Mouse (Mus musculus) myocyte (in vitro differentiated cells): ENCODE data around the gene Pnkp.

ENCODE experiments used
- CEBPB ChIP-seq: IDR thresholded peaks from 2 replicates; pipeline ENCODE4 v1.6.1; 2011; ENCODE audit warnings: mild to moderate bottlenecking, moderate library complexity; ENCODE audit not compliant: poor library complexity, insufficient read depth, severe bottlenecking
- E2F4 ChIP-seq: IDR thresholded peaks from one replicate; pipeline ENCODE4 v1.6.1; 2011; ENCODE audit warnings: mild to moderate bottlenecking, control low read depth, moderate library complexity; ENCODE audit not compliant: insufficient read depth
- MAX ChIP-seq: IDR thresholded peaks from one replicate; pipeline ENCODE4 v1.6.1; 2011; ENCODE audit warnings: low read depth, mild to moderate bottlenecking, control low read depth
- MYOD1 ChIP-seq, 3 experiments: IDR thresholded peaks; one replicate each; pipeline ENCODE4 v1.6.1; 2011; ENCODE audit warnings: control low read depth in 2 of 3, low read depth in 2 of 3, mild to moderate bottlenecking in 2 of 3, moderate library complexity in 1 of 3; ENCODE audit not compliant: insufficient read length in 2 of 3, control insufficient read depth in 1 of 3
- POLR2A ChIP-seq: IDR thresholded peaks from one replicate; pipeline ENCODE4 v1.6.1; 2011; ENCODE audit warnings: low read depth, mild to moderate bottlenecking, control low read depth, moderate library complexity; ENCODE audit not compliant: insufficient read length
- TCF12 ChIP-seq: IDR thresholded peaks from one replicate; pipeline ENCODE4 v1.6.1; 2011; ENCODE audit warnings: mild to moderate bottlenecking, control low read depth; ENCODE audit not compliant: poor library complexity, insufficient read depth, severe bottlenecking
- USF1 ChIP-seq: IDR thresholded peaks from one replicate; pipeline ENCODE4 v1.6.1; 2011; ENCODE audit warnings: low read depth, mild to moderate bottlenecking, control low read depth, moderate library complexity

DNA sequence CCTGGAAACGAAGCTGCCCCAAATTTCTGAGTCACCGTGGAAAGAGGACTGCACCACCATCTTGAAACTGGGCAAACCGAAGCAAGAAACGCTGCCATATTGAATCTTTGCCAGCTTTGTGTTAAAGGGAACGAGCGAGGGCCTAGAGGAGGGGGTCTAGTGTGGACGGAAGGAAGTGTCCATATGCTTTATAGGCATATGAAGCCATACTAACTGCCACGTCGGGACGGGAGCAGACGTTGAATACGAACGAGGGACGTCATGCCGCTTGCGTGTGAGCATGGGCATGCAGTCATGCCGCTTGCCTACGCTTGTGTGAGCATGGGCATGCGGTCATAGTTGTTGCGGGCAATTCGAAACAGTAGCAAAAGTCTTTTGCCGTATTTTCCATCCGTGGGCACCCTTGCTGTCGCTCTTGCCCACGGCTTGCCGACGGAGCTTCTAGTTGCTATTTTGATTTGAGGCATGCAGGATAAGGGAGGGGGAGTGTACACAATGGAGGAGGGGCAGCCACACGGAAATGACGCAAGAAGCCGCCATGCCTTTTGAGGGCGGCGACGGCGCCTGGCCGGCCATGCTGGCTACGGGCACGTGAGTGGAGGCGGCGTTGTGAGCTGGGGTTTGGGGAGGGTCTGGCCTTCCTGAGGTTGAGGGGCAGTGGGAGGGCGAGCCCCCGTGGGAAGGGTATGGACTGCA, 7.4 kb upstream of the Pnkp start:
- peak; percentile 61 for TF ChIP-seq POLR2A
- TF ChIP-seq USF1, result peak; percentile 46
- peak; percentile 12 for TF ChIP-seq MAX
- TF ChIP-seq E2F4, result no peak
- TF ChIP-seq TCF12, result no peak
- TF ChIP-seq CEBPB, result 0 out of 2 replicates have a peak, but pooled peaks have one; percentile 11
- TF ChIP-seq MYOD1 (IDR thresholded peaks at IDR 0.05; ENCODE audit: control insufficient read depth in 1 of 3, insufficient read length in 2 of 3, low read depth in 2 of 3), result peak in 1 of 3 experiments; percentile 14
